Mouse (Mus musculus) heart, adult 2 months (tissue): ENCODE data around the gene Nol9. TPM values are rescaled to one million over a fixed set of nuclear protein-coding genes. Genes with fewer than 3 reads are reported as not detected.

Experiments used
- DNase-seq, 2 experiments: peaks; one replicate each; pipeline ENCODE4 v3.0.0; 2021
- H3K27ac ChIP-seq: fragments of 200-600 bp; 2 replicates; pipeline ENCODE4 v1.8.1; 2022
- H3K27me3 ChIP-seq: fragments of 200-500 bp; 2 replicates; pipeline ENCODE4 v1.6.1; 2012; ENCODE audit warnings: mild to moderate bottlenecking, low read length, inconsistent platforms, mixed read lengths; ENCODE audit not compliant: control insufficient read depth, insufficient read depth
- H3K36me3 ChIP-seq: fragments of 200-500 bp; 2 replicates; pipeline ENCODE4 v1.6.1; 2012; ENCODE audit warnings: low read length, inconsistent platforms; ENCODE audit not compliant: control insufficient read depth, insufficient read depth
- H3K4me1 ChIP-seq: fragments of 200-500 bp; 2 replicates; pipeline ENCODE4 v1.6.1; 2011; ENCODE audit warnings: low read length; ENCODE audit not compliant: control insufficient read depth, insufficient read depth
- H3K4me3 ChIP-seq: fragments of 200-600 bp; 2 replicates; pipeline ENCODE4 v1.8.1; 2022
- H3K79me2 ChIP-seq: fragments of 200-500 bp; replicated peaks from 2 replicates; pipeline ENCODE4 v1.6.1; 2012; ENCODE audit warnings: mild to moderate bottlenecking, inconsistent platforms, low read length, moderate library complexity, mixed read lengths; ENCODE audit not compliant: control insufficient read depth, insufficient read depth
- H3K9ac ChIP-seq: fragments of 200-500 bp; 2 replicates; pipeline ENCODE4 v1.6.1; 2012; ENCODE audit warnings: low read depth, mild to moderate bottlenecking, control low read depth, inconsistent platforms, low read length, mixed read lengths
- CTCF ChIP-seq: fragments of 200-600 bp; IDR thresholded peaks from 2 replicates; pipeline ENCODE4 v1.8.1; 2022; ENCODE audit warnings: antibody characterized with exemption, mild to moderate bottlenecking, moderate library complexity
- EP300 ChIP-seq: fragments of 200-500 bp; IDR thresholded peaks from 2 replicates; pipeline ENCODE4 v1.6.1; 2011; ENCODE audit warnings: low read depth, low read length, control low read depth; ENCODE audit not compliant: insufficient read depth
- POLR2A ChIP-seq: fragments of 200-500 bp; IDR thresholded peaks from 2 replicates; pipeline ENCODE4 v1.6.1; 2011; ENCODE audit warnings: mild to moderate bottlenecking, low read depth, low read length, control low read depth; ENCODE audit not compliant: insufficient read depth
- whole genome bisulfite sequencing: fragments of 180-500 bp; shearing (Covaris S2); methylation state at CpG from one replicate; pipeline ENCODE4 v1.1.7; 2018; 5-methylcytosine and 5-hydroxymethylcytosine counted together
- intact Hi-C: fragments of 180-260 bp; cut with DNase I; formaldehyde crosslinking; loops from one replicate; pipeline ENCODE4 v1.15.1; 2025
- polyA plus RNA-seq: library from polyadenylated mRNA; depleted of rRNA; stranded (reverse); fragments of >200 nt; gene quantifications from 2 replicates; pipeline ENCODE4 v1.2.3, GENCODE M21; 2012
- total RNA-seq, 2 experiments: library from RNA; stranded (reverse); gene quantifications; 2 replicates each; pipeline ENCODE4 v1.2.3; 2021

Gene Nol9
- total and polyA plus RNA-seq, 3 experiments = 7.3 to 9.8 (median 9.7) TPM

DNA sequence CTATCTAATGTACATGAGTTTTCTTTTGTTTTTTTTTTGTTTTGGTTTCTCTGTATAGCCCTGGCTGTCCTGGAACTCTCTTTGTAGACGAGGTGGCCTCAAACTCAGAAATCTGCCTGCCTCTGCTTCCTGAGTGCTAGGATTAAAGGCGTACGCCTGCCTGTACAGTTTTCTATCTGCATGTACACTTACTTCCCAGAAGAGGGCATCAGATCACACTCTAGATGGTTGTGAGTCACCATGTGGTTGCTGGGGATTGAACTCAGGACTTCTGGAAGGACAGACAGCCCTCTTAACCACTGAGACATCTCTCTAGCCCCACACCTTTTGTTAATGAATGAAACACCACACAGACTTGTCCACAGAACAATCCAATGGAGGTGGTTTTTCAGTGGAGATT lies 40.1 kb downstream of the Nol9 start:
- no peak for DNase-seq
- Histone ChIP-seq H3K4me3 (no peak overlapping the region), H3K27ac (no peak overlapping the region), H3K9ac (no peak overlapping the region), H3K36me3 (no peaks in the 10 kb centered on the region), H3K79me2 (no peaks in the 10 kb centered on the region), H3K27me3 (no peaks in the 10 kb centered on the region), H3K4me1 (no peaks in the 10 kb centered on the region)
- intact Hi-C loops = no loop called here
- no peak for TF ChIP-seq EP300
- peak; percentile 11; the same call in 1 of the 2 replicates for TF ChIP-seq CTCF
- TF ChIP-seq POLR2A = no peak
- 92% methylated on average over 3 of the region's 3 CpGs for WGBS

DNA sequence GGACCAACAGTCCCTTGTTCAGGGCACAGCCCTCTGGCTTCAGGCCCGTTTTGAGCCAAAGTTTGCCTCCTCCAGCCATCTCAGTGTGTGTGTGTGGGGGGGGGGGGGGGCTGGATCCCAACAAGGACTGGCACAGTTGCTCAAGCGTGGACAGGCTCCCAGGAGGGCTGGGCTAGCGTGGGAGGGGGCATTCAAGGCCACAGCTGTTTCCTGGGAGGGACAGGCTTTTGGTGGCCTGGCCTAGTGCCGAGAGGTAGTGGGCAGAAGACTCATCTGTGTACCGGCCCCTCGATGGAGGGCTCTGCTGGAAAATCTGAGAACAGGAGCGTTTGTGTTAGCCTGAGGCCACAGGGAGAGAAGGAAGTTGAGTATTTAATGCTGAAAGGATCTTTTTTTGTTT lies 40.8 kb downstream of the Nol9 start:
- DNase-seq = no peak
- Histone ChIP-seq H3K4me3 (no peak overlapping the region), H3K79me2 (no peaks in the 10 kb centered on the region), H3K36me3 (no peaks in the 10 kb centered on the region), H3K9ac (no peak overlapping the region), H3K4me1 (no peaks in the 10 kb centered on the region), H3K27me3 (no peaks in the 10 kb centered on the region), H3K27ac (no peak overlapping the region)
- 24% methylated on average over 7 of the region's 7 CpGs for WGBS
- TF ChIP-seq CTCF (no peak), POLR2A (no peak), EP300 (no peak)
- intact Hi-C loops = no loop called here

DNA sequence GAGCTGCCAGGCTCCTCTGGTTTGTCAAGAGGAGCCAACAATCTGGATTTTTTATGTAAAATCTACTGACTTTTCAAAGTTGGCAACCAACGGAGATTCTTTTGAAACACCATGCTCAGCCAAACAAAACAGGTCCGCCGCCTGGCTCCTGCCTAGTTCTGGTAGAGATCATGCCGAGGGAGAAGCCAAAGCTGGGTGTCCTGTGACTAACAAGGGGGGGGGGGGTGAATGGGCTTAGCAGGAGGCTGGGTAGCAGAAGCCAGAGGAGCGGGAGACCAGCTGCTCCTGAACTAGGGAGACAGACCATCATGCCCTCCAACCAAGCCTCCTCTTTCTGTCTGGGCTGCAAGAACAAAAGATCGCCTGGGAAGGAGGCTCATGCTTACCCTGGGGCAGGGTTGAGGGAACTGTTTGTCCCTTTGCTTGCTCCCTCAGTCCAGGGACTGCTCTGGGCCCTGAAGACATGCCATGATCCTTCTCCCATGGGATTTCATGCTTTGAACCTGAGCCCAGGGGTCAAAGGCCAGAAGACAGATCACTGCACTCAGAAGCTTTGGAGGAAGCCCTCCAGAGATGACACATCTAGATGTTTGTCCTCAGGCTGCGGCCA lies 44.6 kb downstream of the Nol9 start:
- H3K4me3 ChIP-seq = no peak overlapping the region
- WGBS = 64% methylated on average over 7 of the region's 7 CpGs
- H3K36me3 ChIP-seq = no peaks in the 10 kb centered on the region
- no peak overlapping the region for H3K27ac ChIP-seq
- intact Hi-C loops = no loop called here
- no peak overlapping the region for H3K9ac ChIP-seq
- no peaks in the 10 kb centered on the region; the same call in 1 of the 2 replicates for H3K79me2 ChIP-seq
- DNase-seq = peak in 1 of 2 experiments; percentile 25
- H3K4me1 ChIP-seq = peaks cover 3% of the 10 kb centered on the region
- H3K27me3 ChIP-seq = no peaks in the 10 kb centered on the region
- TF ChIP-seq POLR2A (no peak), EP300 (no peak), CTCF (no peak)

DNA sequence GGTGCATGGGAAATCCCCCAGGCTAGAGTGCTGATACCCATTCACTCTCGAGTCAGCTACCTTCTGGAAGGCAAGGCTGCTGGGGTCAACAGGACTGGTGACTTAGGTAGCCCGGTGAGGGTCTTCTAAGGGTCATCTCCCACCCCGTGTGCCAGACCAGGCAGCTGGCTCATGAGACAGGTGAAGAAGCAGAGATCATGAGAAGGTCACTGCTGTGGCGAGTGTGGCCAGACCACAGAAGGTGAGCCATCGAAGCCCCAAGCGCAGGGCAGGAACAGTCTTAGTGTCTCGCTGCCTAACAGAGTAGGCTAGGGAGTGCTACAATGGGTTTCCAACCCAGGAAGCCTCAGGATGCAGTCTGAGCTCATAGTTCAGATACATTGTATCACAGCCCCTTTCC lies 45.5 kb downstream of the Nol9 start:
- 88% methylated on average over 7 of the region's 7 CpGs for WGBS
- intact Hi-C loops = no loop called here
- H3K4me1 ChIP-seq = peaks cover 3% of the 10 kb centered on the region
- no peak overlapping the region for H3K27ac ChIP-seq
- H3K9ac ChIP-seq = no peak overlapping the region
- TF ChIP-seq EP300 (no peak), CTCF (no peak), POLR2A (no peak)
- no peak overlapping the region for H3K4me3 ChIP-seq
- DNase-seq = no peak
- H3K79me2 ChIP-seq = no peaks in the 10 kb centered on the region; the same call in 1 of the 2 replicates
- H3K27me3 ChIP-seq = no peaks in the 10 kb centered on the region
- no peaks in the 10 kb centered on the region for H3K36me3 ChIP-seq

DNA sequence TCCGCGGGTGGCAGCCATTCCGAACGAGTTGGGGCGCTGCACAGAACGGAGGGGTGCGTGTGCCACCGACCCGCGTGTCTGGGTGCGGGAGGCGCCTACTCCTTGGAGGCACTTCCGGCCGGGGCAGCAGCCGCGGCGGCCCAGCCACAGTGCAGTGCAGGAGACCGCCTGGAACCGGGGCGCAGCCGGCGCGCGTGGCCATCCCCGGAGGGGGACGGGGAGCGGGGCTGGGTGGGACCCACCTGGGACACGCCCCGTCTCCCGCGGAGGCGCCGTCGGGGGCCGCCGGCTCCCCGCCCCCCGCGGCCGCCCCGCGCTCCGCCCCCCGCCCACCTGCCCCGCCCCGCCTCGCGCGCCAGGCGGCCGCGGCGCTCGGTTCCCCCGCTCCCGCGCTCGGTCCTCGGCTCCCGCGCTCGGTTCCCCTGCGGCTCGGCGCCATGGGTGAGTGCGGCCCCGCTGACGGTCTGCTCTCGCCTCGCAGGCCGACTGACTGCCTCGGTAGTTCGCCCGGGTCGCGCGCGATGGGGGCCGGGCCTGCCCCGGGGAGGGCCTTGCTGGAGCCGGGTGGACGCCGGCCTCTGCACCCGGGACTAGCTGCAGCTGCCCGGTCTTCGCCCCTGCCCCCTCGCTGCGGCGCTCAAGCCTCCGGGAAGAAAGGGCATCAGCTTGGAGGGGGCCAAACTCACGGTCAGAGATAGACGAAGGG lies 47.5 kb downstream of the Nol9 start:
- WGBS = 1% methylated on average over 73 of the region's 92 CpGs
- peak; percentile 80 to 81 for DNase-seq
- H3K9ac ChIP-seq = peak overlapping the region; percentile 97
- peak overlapping the region; percentile 78 for H3K4me3 ChIP-seq
- no peaks in the 10 kb centered on the region for H3K36me3 ChIP-seq
- no peaks in the 10 kb centered on the region for H3K27me3 ChIP-seq
- no peaks in the 10 kb centered on the region; the same call in 1 of the 2 replicates for H3K79me2 ChIP-seq
- peak overlapping the region; percentile 80 for H3K27ac ChIP-seq
- intact Hi-C loops = no loop called here
- peaks cover 7% of the 10 kb centered on the region for H3K4me1 ChIP-seq
- TF ChIP-seq CTCF (no peak), EP300 (no peak), POLR2A (peak; percentile 35; the same call in 1 of the 2 replicates)
